Mouse (Mus musculus): Measurements from ENCODE around the gene B230219D22Rik.

GRCm38 (mm10) chr13:55704301-55704700 lies 11.4 kb downstream of the B230219D22Rik start:
- TF ChIP-seq CTCF (IDR thresholded peaks at IDR 0.05; ENCODE audit: borderline replicate concordance, extremely low read depth, insufficient read depth, insufficient read length) (no peak), POLR2A (IDR thresholded peaks at IDR 0.05; ENCODE audit: borderline replicate concordance, extremely low read depth, insufficient read depth, insufficient read length, poor library complexity, severe bottlenecking) (no peak)
